Mouse (Mus musculus): Measurements from ENCODE around the gene Mrpl51. TPM values are rescaled to one million over a fixed set of nuclear protein-coding genes. Genes with fewer than 3 reads are reported as not detected.

The Mrpl51 gene
- polyA plus RNA-seq, 1 experiment from 2014 or later, result 205 TPM

- Histone ChIP-seq H3K4me2 (peak overlapping the region; percentile 78), H3K27me3 (ENCODE audit: insufficient read depth, low read length) (no peaks in the 10 kb centered on the region), H3K4me3 (ENCODE audit: low read depth, low read length) (peak overlapping the region; percentile 71), H3K36me3 (ENCODE audit: insufficient read depth) (peaks cover 49% of the 10 kb centered on the region), H3K9me3 (ENCODE audit: low read depth, low read length) (no peaks in the 10 kb centered on the region), H3K4me1 (ENCODE audit: insufficient read depth) (peaks cover 6% of the 10 kb centered on the region; the same call in 1 of the 2 replicates), H3K9ac (peak overlapping the region; percentile 84), H3K27ac (ENCODE audit: low read depth) (peak overlapping the region; percentile 100)
- WGBS, result under 1% methylated on average over 34 of the region's 34 CpGs
- no peak for TF ChIP-seq CTCF (IDR thresholded peaks at IDR 0.05; ENCODE audit: low read depth)
- DNase-seq, result peak; percentile 97
- ATAC-seq (ENCODE audit: insufficient read depth), result peak; percentile 93
Observed at GRCm38 (mm10) chr6:125192016-125192714, 564 bp downstream of the Mrpl51 start.

DNA sequence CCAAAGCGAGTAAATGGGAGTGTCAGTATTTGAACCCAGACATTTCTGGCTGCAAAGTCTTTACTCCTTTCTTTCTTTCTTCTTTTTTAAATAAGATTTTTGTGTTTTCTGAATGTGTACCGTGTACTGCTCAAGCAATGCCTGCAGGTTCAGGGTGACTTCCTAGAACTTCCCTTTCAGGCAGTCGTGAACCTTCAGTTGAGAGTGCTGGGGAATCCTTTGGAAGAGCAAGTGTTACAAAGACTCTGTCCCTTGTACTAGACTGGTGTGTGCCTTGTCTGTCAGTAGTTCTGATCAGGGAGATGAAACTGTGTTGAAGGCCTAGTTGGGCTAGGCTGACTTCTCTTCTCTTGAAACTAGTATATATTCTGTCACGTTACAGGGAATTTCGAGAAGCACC, 1.2 kb downstream of the Mrpl51 start:
- peaks cover 42% of the 10 kb centered on the region for H3K36me3 ChIP-seq (ENCODE audit: insufficient read depth)
- peak overlapping the region; percentile 71 for H3K4me3 ChIP-seq (ENCODE audit: low read depth, low read length)
- DNase-seq, result no peak
- 31% methylated on average over 5 of the region's 5 CpGs for WGBS
- H3K27me3 ChIP-seq (ENCODE audit: insufficient read depth, low read length), result no peaks in the 10 kb centered on the region
- no peak for TF ChIP-seq CTCF (IDR thresholded peaks at IDR 0.05; ENCODE audit: low read depth)
- H3K9ac ChIP-seq, result peak overlapping the region; percentile 84
- H3K4me1 ChIP-seq (ENCODE audit: insufficient read depth), result peaks cover 6% of the 10 kb centered on the region; the same call in 1 of the 2 replicates
- H3K9me3 ChIP-seq (ENCODE audit: low read depth, low read length), result no peaks in the 10 kb centered on the region
- H3K27ac ChIP-seq (ENCODE audit: low read depth), result peak overlapping the region; percentile 100
- H3K4me2 ChIP-seq, result peak overlapping the region; percentile 78
- no peak for ATAC-seq (ENCODE audit: insufficient read depth)

DNA sequence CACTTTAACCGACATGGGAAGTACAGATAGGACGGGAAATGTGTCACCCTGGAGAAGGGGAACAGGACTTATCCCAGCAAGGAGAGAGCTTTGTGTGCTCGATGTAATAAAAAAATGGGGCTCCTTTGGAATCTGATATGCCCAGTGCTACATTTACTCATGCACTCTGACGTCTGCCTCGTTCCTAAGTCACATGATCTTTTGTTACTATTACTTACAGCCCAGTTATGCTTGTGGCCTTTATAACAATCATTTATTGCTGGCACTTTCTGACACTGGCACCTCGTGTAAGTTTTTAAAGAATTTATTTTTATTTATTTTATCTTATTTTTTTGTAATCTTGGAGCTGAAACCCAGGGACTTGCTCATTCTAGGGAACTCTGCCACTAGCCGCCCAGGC, 1.8 kb downstream of the Mrpl51 start:
- no peaks in the 10 kb centered on the region for H3K9me3 ChIP-seq (ENCODE audit: low read depth, low read length)
- H3K4me2 ChIP-seq, result peak overlapping the region; percentile 78
- no peak for ATAC-seq (ENCODE audit: insufficient read depth)
- TF ChIP-seq CTCF (IDR thresholded peaks at IDR 0.05; ENCODE audit: low read depth), result no peak
- 59% methylated on average over 7 of the region's 7 CpGs for WGBS
- peaks cover 6% of the 10 kb centered on the region; the same call in 1 of the 2 replicates for H3K4me1 ChIP-seq (ENCODE audit: insufficient read depth)
- H3K27me3 ChIP-seq (ENCODE audit: insufficient read depth, low read length), result no peaks in the 10 kb centered on the region
- no peak overlapping the region; the same call in 1 of the 2 replicates for H3K9ac ChIP-seq
- DNase-seq, result no peak
- no peak overlapping the region for H3K27ac ChIP-seq (ENCODE audit: low read depth)
- H3K36me3 ChIP-seq (ENCODE audit: insufficient read depth), result peaks cover 37% of the 10 kb centered on the region
- peak overlapping the region; percentile 71 for H3K4me3 ChIP-seq (ENCODE audit: low read depth, low read length)

DNA sequence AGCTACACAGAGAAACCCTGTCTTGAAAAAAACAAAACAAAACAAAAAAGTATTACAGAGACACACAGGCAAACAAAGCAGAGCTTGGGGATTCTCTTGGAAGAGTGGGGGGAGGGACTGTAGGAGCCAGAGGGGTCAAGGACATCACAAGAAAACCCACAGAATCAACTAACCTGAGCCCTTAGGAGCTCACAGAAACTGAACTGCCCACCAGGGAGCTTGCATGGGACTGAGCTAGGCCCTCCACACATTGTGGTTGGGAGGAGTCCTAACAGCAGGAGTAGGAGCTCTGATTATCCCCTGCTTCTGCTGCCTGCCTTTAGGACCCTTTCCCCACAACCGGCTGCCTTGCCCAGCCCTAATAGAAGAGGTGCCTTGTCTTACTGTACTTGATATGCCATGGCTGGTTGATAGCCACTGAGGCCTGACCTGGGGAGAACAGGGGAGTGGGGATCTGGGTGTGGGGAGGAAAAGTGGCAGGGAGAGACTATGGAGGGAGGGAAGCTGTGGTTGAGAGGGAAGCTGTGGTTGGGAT, 4.0 kb downstream of the Mrpl51 start:
- H3K9ac ChIP-seq, result no peak overlapping the region
- ATAC-seq (ENCODE audit: insufficient read depth) (no peak), DNase-seq (no peak)
- no peak overlapping the region for H3K4me2 ChIP-seq
- peaks cover 23% of the 10 kb centered on the region for H3K36me3 ChIP-seq (ENCODE audit: insufficient read depth)
- TF ChIP-seq CTCF (IDR thresholded peaks at IDR 0.05; ENCODE audit: low read depth), result no peak
- no peaks in the 10 kb centered on the region for H3K9me3 ChIP-seq (ENCODE audit: low read depth, low read length)
- H3K27ac ChIP-seq (ENCODE audit: low read depth), result no peak overlapping the region
- no peaks in the 10 kb centered on the region for H3K27me3 ChIP-seq (ENCODE audit: insufficient read depth, low read length)
- no peak overlapping the region for H3K4me3 ChIP-seq (ENCODE audit: low read depth, low read length)
- H3K4me1 ChIP-seq (ENCODE audit: insufficient read depth), result 0 out of 2 replicates have a peak, but pooled peaks cover 3% of the 10 kb centered on the region
- WGBS, result 38% methylated on average over 1 of the region's 1 CpGs

- no peak for DNase-seq
Observed at GRCm38 (mm10) chr6:125196301-125196700, 4.7 kb downstream of the Mrpl51 start.

DNA sequence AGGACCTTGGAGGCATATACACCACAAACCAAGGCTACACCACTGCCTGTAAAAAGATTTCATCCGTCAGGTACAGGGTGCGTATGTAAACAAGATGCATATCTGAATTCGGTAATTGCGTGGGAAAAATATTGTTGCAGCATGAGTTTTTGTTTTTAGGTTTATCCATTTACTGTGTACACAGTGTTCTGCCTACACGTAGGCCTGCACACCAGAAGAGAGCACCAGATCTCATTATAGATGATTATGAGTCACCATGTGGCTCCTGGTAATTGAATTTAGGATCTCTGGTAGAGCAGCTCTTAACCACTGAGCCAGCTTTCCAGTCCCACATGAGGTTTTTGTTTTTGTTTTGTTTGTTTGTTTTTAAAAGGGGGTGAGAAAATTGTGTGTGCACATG, 5.6 kb downstream of the Mrpl51 start:
- ATAC-seq (ENCODE audit: insufficient read depth) (no peak), DNase-seq (no peak)
- WGBS, result 76% methylated on average over 5 of the region's 5 CpGs
- no peak overlapping the region for H3K4me2 ChIP-seq
- peaks cover 23% of the 10 kb centered on the region for H3K36me3 ChIP-seq (ENCODE audit: insufficient read depth)
- H3K4me1 ChIP-seq (ENCODE audit: insufficient read depth), result 0 out of 2 replicates have a peak, but pooled peaks cover 3% of the 10 kb centered on the region
- H3K4me3 ChIP-seq (ENCODE audit: low read depth, low read length), result no peak overlapping the region
- H3K27me3 ChIP-seq (ENCODE audit: insufficient read depth, low read length), result no peaks in the 10 kb centered on the region
- TF ChIP-seq CTCF (IDR thresholded peaks at IDR 0.05; ENCODE audit: low read depth), result no peak
- H3K27ac ChIP-seq (ENCODE audit: low read depth), result no peak overlapping the region
- no peaks in the 10 kb centered on the region for H3K9me3 ChIP-seq (ENCODE audit: low read depth, low read length)
- no peak overlapping the region for H3K9ac ChIP-seq

More at GRCm38 (mm10) chr6:125196301-125196700, 4.7 kb downstream of the Mrpl51 start:
- no peak overlapping the region for H3K9ac ChIP-seq
- H3K9me3 ChIP-seq (ENCODE audit: low read depth, low read length), result no peaks in the 10 kb centered on the region
- ATAC-seq (ENCODE audit: insufficient read depth), result no peak
- H3K4me3 ChIP-seq (ENCODE audit: low read depth, low read length), result no peak overlapping the region
- no peaks in the 10 kb centered on the region for H3K27me3 ChIP-seq (ENCODE audit: insufficient read depth, low read length)
- 73% methylated on average over 3 of the region's 3 CpGs for WGBS
- H3K4me1 ChIP-seq (ENCODE audit: insufficient read depth), result 0 out of 2 replicates have a peak, but pooled peaks cover 3% of the 10 kb centered on the region
- H3K36me3 ChIP-seq (ENCODE audit: insufficient read depth), result peaks cover 23% of the 10 kb centered on the region
- no peak for TF ChIP-seq CTCF (IDR thresholded peaks at IDR 0.05; ENCODE audit: low read depth)
- no peak overlapping the region for H3K27ac ChIP-seq (ENCODE audit: low read depth)
- H3K4me2 ChIP-seq, result no peak overlapping the region

GRCm38 (mm10) chr6:125210436-125210835, 18.8 kb downstream of the Mrpl51 start:
- Histone ChIP-seq H3K27ac (ENCODE audit: low read depth) (no peak overlapping the region), H3K9me3 (ENCODE audit: low read depth, low read length) (no peaks in the 10 kb centered on the region), H3K4me1 (ENCODE audit: insufficient read depth) (no peaks in the 10 kb centered on the region), H3K4me3 (ENCODE audit: low read depth, low read length) (no peak overlapping the region), H3K4me2 (no peak overlapping the region), H3K27me3 (ENCODE audit: insufficient read depth, low read length) (peaks cover 5% of the 10 kb centered on the region), H3K9ac (no peak overlapping the region), H3K36me3 (ENCODE audit: insufficient read depth) (no peaks in the 10 kb centered on the region)
- TF ChIP-seq CTCF (IDR thresholded peaks at IDR 0.05; ENCODE audit: low read depth), result no peak
- ATAC-seq (ENCODE audit: insufficient read depth) (no peak), DNase-seq (no peak)
- WGBS, result 85% methylated on average over 1 of the region's 1 CpGs
